Mouse (Mus musculus) lung, postnatal 0 days (tissue): Measurements from ENCODE around the gene Gm10322.

ENCODE experiments used
- CTCF ChIP-seq: IDR thresholded peaks from 2 replicates; pipeline ENCODE4 v1.5.1; 2016; ENCODE audit warnings: antibody characterized with exemption, mild to moderate bottlenecking
- EP300 ChIP-seq: IDR thresholded peaks from 2 replicates; pipeline ENCODE4 v1.6.1; 2016; ENCODE audit warnings: antibody characterized with exemption, mild to moderate bottlenecking, control low read depth

- TF ChIP-seq CTCF: no peak
- TF ChIP-seq EP300: no peak
These were observed 5.5 kb downstream of the Gm10322 start for GRCm38 (mm10) chr10:59621355-59621754.
